Mouse (Mus musculus): ENCODE measurements at regions not wholly inside any gene's neighbourhood (a gene's known extent, or its start where the extent isn't known, plus 50 kb on each side); places are given as distances from the start of the nearest gene placed in this dataset.

- peaks cover 2 to 6% of the 10 kb centered on the region in 2 experiments; a peak in 1 of 4 replicates for H3K4me1 ChIP-seq (ENCODE audit: control insufficient read depth in 2 of 2, insufficient read depth in 2 of 2, low read length in 2 of 2, poor library complexity in 1 of 2)
These were observed 198.9 kb downstream of the Zfp36l1 start for GRCm38 (mm10) chr12:79913898-79914297.

DNA sequence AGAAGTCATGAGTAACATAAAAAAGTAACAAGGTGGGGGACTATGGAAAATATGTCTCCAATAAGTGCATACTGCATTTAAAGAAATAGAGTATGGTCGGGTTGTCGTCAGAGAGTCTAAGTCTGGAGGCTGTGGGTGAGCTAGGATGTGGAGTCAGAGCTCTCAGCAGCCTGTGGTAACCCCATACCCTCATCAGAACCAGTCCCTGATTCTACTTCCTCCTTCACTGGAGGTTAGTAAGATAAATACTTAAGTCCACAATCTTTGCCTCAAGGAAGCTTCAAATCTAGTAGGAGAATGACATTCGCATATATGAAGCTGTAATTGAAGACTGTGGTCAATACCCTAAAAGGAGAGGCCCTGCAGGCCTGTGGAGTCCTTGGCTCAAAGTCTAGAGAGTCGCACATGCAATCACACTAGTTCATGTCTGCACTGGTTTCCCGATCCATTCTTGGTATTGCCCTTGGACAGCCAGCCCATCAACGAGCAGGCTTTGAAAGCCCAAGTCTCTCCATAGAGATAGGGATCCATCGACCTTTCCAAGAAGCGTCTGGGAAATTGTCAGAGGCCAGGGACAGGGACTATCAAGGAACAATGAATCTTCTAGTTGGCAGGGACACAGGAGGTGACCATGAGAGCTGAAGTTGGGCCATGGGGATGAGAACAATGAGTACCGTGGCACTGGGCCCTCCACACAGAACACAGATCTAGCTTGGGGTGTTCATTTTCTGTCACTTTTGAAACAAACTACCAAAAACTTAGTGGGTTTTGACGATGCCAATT lies 200.3 kb downstream of the Zfp36l1 start:
- peaks cover 0 to 4% of the 10 kb centered on the region in 2 experiments; a peak in 1 of 4 replicates for H3K4me1 ChIP-seq (ENCODE audit: control insufficient read depth in 2 of 2, insufficient read depth in 2 of 2, low read length in 2 of 2, poor library complexity in 1 of 2)
- in situ Hi-C loops (cut with MboI; ENCODE audit: low sequenced_read_pairs in 2 of 2, unreplicated experiment in 2 of 2), result no loop called here

More at GRCm38 (mm10) chr12:79913898-79914297, 198.9 kb downstream of the Zfp36l1 start:
- Histone ChIP-seq H3K27ac (ENCODE audit: insufficient read depth, low read depth, low read length, poor library complexity, severe bottlenecking) (no peak overlapping the region), H3K4me3 (ENCODE audit: insufficient read depth in 1 of 2, low read depth in 1 of 2, low read length in 2 of 2, poor library complexity in 1 of 2, severe bottlenecking in 1 of 2) (no peak overlapping the region), H3K9me3 (ENCODE audit: control insufficient read depth, insufficient read depth, low read depth, low read length) (no peaks in the 10 kb centered on the region), H3K36me3 (ENCODE audit: control insufficient read depth, insufficient read depth, low read length, poor library complexity, severe bottlenecking) (no peaks in the 10 kb centered on the region), H3K9ac (ENCODE audit: insufficient read depth, low read depth, low read length, poor library complexity, severe bottlenecking) (no peak overlapping the region)
- in situ Hi-C loops (cut with MboI; ENCODE audit: low sequenced_read_pairs in 2 of 2, unreplicated experiment in 2 of 2), result no loop called here
- DNase-seq (ENCODE audit: low read depth, low spot score), result no peak
- TF ChIP-seq ZC3H11A (IDR thresholded peaks at IDR 0.05; ENCODE audit: borderline replicate concordance, low read depth, low read length) (no peak), HCFC1 (IDR thresholded peaks at IDR 0.05; ENCODE audit: borderline replicate concordance, insufficient read depth, low read length) (no peak), ZNF384 (IDR thresholded peaks at IDR 0.05; ENCODE audit: low read depth, low read length) (no peak), CHD2 (IDR thresholded peaks at IDR 0.05; ENCODE audit: low read depth, low read length) (no peak), MAFK (IDR thresholded peaks at IDR 0.05; ENCODE audit: insufficient read depth, low read depth, low read length) (no peak)

GRCm38 (mm10) chr12:79910884-79911759 lies 201.7 kb downstream of the Zfp36l1 start:
- DNase-seq (ENCODE audit: low read depth, low spot score), result no peak
- TF ChIP-seq MAFK (IDR thresholded peaks at IDR 0.05; ENCODE audit: insufficient read depth, low read depth, low read length), result no peak
- no peak for TF ChIP-seq ZC3H11A (IDR thresholded peaks at IDR 0.05; ENCODE audit: borderline replicate concordance, low read depth, low read length)
- no peak for TF ChIP-seq HCFC1 (IDR thresholded peaks at IDR 0.05; ENCODE audit: borderline replicate concordance, insufficient read depth, low read length)
- TF ChIP-seq ZNF384 (IDR thresholded peaks at IDR 0.05; ENCODE audit: low read depth, low read length), result no peak
- no peak for TF ChIP-seq CHD2 (IDR thresholded peaks at IDR 0.05; ENCODE audit: low read depth, low read length)
- Histone ChIP-seq H3K27ac (ENCODE audit: insufficient read depth, low read depth, low read length, poor library complexity, severe bottlenecking) (no peak overlapping the region), H3K9ac (ENCODE audit: insufficient read depth, low read depth, low read length, poor library complexity, severe bottlenecking) (no peak overlapping the region), H3K4me3 (ENCODE audit: insufficient read depth in 1 of 2, low read depth in 1 of 2, low read length in 2 of 2, poor library complexity in 1 of 2, severe bottlenecking in 1 of 2) (no peak overlapping the region), H3K4me1 (ENCODE audit: control insufficient read depth in 2 of 2, insufficient read depth in 2 of 2, low read length in 2 of 2, poor library complexity in 1 of 2) (peaks cover 0 to 4% of the 10 kb centered on the region in 2 experiments; a peak in 1 of 4 replicates), H3K36me3 (ENCODE audit: control insufficient read depth, insufficient read depth, low read length, poor library complexity, severe bottlenecking) (no peaks in the 10 kb centered on the region), H3K9me3 (ENCODE audit: control insufficient read depth, insufficient read depth, low read depth, low read length) (no peaks in the 10 kb centered on the region)
- in situ Hi-C loops (cut with MboI; ENCODE audit: low sequenced_read_pairs in 2 of 2, unreplicated experiment in 2 of 2), result no loop called here

More for the DNA sequence above, 200.3 kb downstream of the Zfp36l1 start:
- Histone ChIP-seq H3K9ac (ENCODE audit: insufficient read depth, low read depth, low read length, poor library complexity, severe bottlenecking) (no peak overlapping the region), H3K4me3 (ENCODE audit: insufficient read depth in 1 of 2, low read depth in 1 of 2, low read length in 2 of 2, poor library complexity in 1 of 2, severe bottlenecking in 1 of 2) (no peak overlapping the region), H3K27ac (ENCODE audit: insufficient read depth, low read depth, low read length, poor library complexity, severe bottlenecking) (no peak overlapping the region), H3K36me3 (ENCODE audit: control insufficient read depth, insufficient read depth, low read length, poor library complexity, severe bottlenecking) (no peaks in the 10 kb centered on the region), H3K9me3 (ENCODE audit: control insufficient read depth, insufficient read depth, low read depth, low read length) (no peaks in the 10 kb centered on the region)
- TF ChIP-seq MAFK (IDR thresholded peaks at IDR 0.05; ENCODE audit: insufficient read depth, low read depth, low read length) (no peak), ZNF384 (IDR thresholded peaks at IDR 0.05; ENCODE audit: low read depth, low read length) (no peak), HCFC1 (IDR thresholded peaks at IDR 0.05; ENCODE audit: borderline replicate concordance, insufficient read depth, low read length) (no peak), ZC3H11A (IDR thresholded peaks at IDR 0.05; ENCODE audit: borderline replicate concordance, low read depth, low read length) (no peak), CHD2 (IDR thresholded peaks at IDR 0.05; ENCODE audit: low read depth, low read length) (no peak)
- no peak for DNase-seq (ENCODE audit: low read depth, low spot score)

GRCm38 (mm10) chr12:79907583-79907982 lies 205.2 kb downstream of the Zfp36l1 start:
- no peak for DNase-seq (ENCODE audit: low read depth, low spot score)
- TF ChIP-seq ZC3H11A (IDR thresholded peaks at IDR 0.05; ENCODE audit: borderline replicate concordance, low read depth, low read length) (no peak), CHD2 (IDR thresholded peaks at IDR 0.05; ENCODE audit: low read depth, low read length) (no peak), ZNF384 (IDR thresholded peaks at IDR 0.05; ENCODE audit: low read depth, low read length) (no peak), HCFC1 (IDR thresholded peaks at IDR 0.05; ENCODE audit: borderline replicate concordance, insufficient read depth, low read length) (no peak), MAFK (IDR thresholded peaks at IDR 0.05; ENCODE audit: insufficient read depth, low read depth, low read length) (no peak)

More at GRCm38 (mm10) chr12:79907583-79907982, 205.2 kb downstream of the Zfp36l1 start:
- in situ Hi-C loops (cut with MboI; ENCODE audit: low sequenced_read_pairs in 2 of 2, unreplicated experiment in 2 of 2), result no loop called here
- Histone ChIP-seq H3K36me3 (ENCODE audit: control insufficient read depth, insufficient read depth, low read length, poor library complexity, severe bottlenecking) (no peaks in the 10 kb centered on the region), H3K9ac (ENCODE audit: insufficient read depth, low read depth, low read length, poor library complexity, severe bottlenecking) (no peak overlapping the region), H3K27ac (ENCODE audit: insufficient read depth, low read depth, low read length, poor library complexity, severe bottlenecking) (no peak overlapping the region), H3K9me3 (ENCODE audit: control insufficient read depth, insufficient read depth, low read depth, low read length) (no peaks in the 10 kb centered on the region), H3K4me1 (ENCODE audit: control insufficient read depth in 2 of 2, insufficient read depth in 2 of 2, low read length in 2 of 2, poor library complexity in 1 of 2) (peaks cover 0 to 3% of the 10 kb centered on the region in 2 experiments; a peak in 2 of 4 replicates), H3K4me3 (ENCODE audit: insufficient read depth in 1 of 2, low read depth in 1 of 2, low read length in 2 of 2, poor library complexity in 1 of 2, severe bottlenecking in 1 of 2) (no peak overlapping the region)

Measured in ES-E14 (cell line).